Mouse (Mus musculus) urinary bladder, postnatal 10 days (tissue): ENCODE measurements around the gene Trip6.
A peak's percentile ranks its signal among the peaks of the same experiment; 100 is the strongest.
"Not testable (repeated sequence)": the region's sequence is repeated elsewhere in the genome, so short reads cannot be mapped to it uniquely, and the experiment has no call there.

Experiments used
- DNase-seq: peaks from one replicate; pipeline ENCODE4 v3.0.0; 2022; ENCODE audit warnings: low spot score

The Trip6 gene

DNA sequence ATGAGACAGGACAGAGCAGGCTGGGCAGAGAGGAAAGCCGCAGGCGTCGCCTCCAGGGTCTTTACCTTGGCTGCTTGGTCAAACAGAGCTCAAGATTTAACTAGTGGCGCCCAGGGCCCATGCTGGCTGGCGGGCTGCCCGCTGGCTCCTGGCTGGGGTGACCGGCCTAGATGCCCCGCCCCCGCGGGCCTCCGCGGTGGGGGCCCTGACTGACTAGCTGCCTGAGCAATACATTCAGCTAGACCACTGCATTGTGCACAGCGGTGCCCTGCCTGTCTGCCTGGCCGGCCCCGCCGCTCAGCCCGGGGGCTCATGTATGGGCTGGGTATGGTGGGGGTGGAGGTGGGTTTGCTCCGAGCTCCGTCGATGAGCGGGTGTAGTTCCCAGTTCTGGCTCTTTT is 13.0 kb downstream of the Trip6 start:
- no peak for DNase-seq

- DNase-seq, result no peak
Observed at GRCm38 (mm10) chr5:137299240-137299639, 15.0 kb downstream of the Trip6 start.

DNA sequence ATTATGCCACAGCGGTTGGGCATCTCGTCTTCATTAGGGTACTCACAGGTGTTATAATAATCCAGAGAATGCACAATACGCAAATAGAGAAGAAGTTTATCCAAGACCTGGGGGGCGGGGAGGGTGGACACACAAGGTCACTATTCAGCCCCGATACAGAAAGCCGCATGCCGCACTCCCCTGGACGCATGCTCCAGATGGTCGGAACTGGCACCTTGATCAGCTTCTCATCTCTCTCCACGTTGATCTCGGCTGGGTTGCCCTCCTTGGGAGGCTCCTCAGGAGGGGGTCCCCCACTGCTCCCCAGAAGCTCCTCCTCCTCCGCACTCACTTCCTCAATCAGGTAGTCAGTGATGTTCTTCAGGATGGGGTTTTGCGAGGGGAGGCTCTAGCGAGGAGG is 17.1 kb downstream of the Trip6 start:
- no peak for DNase-seq

GRCm38 (mm10) chr5:137295712-137296111 is 18.5 kb downstream of the Trip6 start:
- DNase-seq, result no peak

- no peak for DNase-seq
Observed at GRCm38 (mm10) chr5:137295296-137295695, 18.9 kb downstream of the Trip6 start.

GRCm38 (mm10) chr5:137294744-137295093 is 19.5 kb downstream of the Trip6 start:
- no peak for DNase-seq

DNA sequence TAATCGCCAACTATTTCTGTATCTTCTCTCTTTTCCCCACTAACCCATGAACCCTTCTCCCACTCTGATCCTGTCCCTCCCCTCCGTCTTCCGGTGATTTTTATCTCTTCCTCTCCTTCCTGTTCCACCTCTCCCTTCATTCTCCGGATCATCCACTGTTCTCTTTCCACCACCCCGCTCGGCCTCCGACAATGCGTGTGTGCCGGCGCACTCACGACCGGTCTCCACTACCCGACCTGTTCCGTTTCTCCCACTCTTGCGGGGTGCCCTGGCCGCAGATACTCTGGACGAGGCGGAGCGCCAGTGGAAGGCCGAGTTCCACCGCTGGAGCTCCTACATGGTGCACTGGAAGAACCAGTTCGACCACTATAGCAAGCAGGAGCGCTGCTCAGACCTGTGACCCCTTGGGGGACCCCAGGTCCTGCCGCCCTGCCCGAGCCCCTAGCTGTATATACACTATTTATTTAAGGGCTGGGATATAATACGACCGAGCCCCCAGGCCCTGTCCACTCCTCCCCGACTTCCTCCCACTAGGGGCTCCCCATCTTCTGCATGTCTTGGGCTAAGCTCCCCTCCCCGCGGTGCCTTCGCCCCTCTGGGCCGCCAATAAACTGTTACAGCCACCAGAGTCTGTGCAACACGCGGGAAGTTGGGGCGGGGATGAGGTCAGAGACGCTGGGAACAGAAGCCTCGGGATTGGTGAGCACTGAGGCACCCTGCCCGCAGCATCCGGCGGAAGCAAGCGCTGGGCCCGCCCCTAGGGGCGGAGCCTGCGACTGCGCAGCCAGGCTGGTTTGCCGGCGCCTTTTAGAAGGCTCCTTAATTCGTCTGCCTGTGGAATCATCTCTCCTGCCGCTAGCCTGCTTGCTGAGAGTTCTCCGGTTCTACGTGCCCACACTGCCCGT is 20.1 kb downstream of the Trip6 start, which contains the start of gene Ufsp1:
Ufsp1 (plus strand) TSS at position 791 of the 905 bp plus-strand sequence.
- DNase-seq, result peak; percentile 83

- DNase-seq, result no peak
Observed at GRCm38 (mm10) chr5:137293282-137293681, 20.9 kb downstream of the Trip6 start.

- no peak for DNase-seq
Observed at GRCm38 (mm10) chr5:137291381-137291926, 22.8 kb downstream of the Trip6 start.

DNA sequence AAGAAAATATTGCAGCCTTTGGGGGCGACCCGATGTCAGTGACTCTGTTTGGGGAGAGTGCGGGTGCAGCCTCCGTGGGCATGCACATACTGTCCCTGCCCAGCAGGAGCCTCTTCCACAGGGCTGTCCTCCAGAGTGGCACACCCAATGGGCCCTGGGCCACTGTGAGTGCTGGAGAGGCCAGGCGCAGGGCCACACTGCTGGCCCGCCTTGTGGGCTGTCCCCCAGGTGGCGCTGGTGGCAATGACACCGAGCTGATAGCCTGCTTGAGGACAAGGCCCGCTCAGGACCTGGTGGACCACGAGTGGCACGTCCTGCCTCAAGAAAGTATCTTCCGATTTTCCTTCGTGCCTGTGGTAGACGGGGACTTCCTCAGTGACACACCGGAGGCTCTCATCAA is 23.5 kb downstream of the Trip6 start:
- DNase-seq, result no peak

DNA sequence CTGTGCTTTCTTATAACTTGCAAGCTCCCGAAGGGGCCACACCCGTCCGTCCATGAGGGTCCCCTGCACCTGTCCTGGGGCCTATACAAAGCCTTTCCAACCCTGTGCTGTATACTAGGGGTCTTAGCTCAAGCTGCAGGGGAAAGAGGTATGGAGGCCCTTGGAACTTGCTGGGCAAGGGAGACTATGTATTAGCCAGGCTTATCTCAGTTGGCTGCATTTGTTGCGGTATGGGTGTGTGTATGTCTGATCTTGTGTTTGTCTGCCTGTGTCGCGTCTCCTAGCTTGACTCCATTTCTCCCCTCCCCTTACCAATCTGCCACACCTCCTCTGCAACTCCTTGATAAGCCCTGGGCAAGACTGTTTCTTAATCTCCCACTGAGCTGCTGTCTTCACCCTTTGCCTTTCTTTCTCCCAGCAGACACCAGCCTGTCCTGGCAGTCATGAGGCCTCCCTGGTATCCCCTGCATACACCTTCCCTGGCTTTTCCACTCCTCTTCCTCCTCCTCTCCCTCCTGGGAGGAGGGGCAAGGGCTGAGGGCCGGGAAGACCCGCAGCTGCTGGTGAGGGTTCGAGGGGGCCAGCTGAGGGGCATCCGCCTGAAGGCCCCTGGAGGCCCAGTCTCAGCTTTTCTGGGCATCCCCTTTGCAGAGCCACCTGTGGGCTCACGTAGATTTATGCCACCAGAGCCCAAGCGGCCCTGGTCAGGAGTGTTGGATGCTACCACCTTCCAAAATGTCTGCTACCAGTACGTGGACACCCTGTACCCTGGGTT is 24.4 kb downstream of the Trip6 start:
- no peak for DNase-seq

GRCm38 (mm10) chr5:137288999-137289470 is 25.2 kb downstream of the Trip6 start:
- no peak for DNase-seq

- no peak for DNase-seq
Observed at GRCm38 (mm10) chr5:137287953-137288743, 26.1 kb downstream of the Trip6 start.

- DNase-seq, result no peak
Observed at GRCm38 (mm10) chr5:137287032-137287952, 26.9 kb downstream of the Trip6 start, which contains the start of gene Ache. Ache (plus strand) TSS chr5:137287519.

DNA sequence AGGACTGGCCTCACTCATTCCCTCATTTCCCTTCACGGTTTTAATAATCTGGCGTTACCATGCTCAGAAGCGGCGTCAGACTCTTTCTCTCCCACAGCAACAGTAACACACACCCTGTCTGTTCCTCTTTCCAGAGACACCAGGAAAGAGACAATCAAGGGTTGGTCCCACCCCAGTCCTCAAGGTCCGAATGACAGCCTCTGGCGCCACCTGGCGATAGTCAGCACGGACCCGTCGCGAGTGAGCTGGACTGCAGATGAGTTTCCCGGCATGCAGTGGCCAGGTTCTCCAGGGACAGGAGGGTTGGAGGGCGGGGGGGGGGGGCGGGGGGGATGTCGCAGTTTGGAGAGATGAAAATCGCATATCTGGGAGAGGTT is 27.6 kb downstream of the Trip6 start:
- DNase-seq, result peak; percentile 71

DNA sequence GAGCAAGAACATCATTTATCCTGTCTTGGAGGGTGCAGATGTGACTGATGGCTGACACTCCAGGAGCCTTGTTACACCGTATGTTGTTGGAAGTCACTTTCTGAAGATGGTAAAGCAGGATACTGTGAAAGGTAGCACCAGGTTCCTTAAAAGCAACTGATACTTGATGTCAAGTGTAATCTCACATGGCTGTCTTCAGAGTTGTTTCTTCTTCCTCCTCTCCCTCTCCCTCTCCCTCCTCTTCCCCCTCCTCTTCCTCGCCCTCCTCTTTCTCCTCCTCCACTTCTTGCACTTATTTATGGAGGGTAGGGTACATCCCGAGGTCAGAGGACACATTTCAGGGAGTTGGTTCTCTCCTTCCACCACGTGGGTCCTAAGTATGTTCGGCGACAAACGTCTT is 28.2 kb downstream of the Trip6 start:
- DNase-seq, result no peak

DNA sequence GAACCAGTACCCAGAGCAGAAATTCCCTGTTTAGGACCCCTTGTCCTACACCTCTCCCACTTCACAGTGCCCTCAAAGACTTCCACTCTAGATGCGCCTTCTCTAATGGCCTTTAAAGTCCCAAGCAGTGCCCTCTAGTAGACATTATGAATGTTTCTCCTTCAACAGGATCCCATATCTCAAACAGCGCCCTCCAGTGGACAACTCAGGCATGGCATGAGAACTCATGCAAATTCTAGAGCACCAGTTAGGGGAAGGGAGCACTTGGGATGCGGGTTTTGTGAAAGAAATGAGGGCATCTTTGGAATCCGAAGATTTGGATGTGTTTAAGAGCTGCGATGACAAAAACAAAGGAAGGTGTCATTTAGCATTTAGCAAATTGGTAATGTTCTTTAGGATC is 29.2 kb downstream of the Trip6 start:
- DNase-seq, result no peak

DNA sequence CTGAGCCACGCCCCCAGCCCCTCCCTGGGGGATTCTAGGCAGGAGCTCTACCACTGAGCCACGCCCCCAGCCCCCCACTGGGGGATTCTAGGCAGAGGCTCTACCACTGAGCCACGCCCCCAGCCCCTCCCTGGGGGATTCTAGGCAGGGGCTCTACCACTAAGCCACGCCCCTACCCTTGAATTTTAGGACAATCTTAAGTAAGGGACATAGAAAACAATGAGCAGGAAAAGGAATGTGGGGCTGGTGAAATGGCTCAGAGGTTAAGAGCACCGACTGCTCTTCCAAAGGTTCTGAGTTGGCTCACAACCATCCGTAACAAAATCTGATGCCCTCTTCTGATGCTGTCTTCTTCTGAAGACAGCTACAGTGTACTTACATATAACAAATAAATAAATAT is 29.8 kb downstream of the Trip6 start:
- not testable (repeated sequence) for DNase-seq

- no peak for DNase-seq
Observed at GRCm38 (mm10) chr5:137277360-137278342, 36.6 kb downstream of the Trip6 start.
